Mouse (Mus musculus) cerebellum, adult 9-11 months (tissue): ENCODE data around the gene Sycp2.
A peak's percentile ranks its signal among the peaks of the same experiment; 100 is the strongest.
"Not testable (repeated sequence)": the region's sequence is repeated elsewhere in the genome, so short reads cannot be mapped to it uniquely, and the experiment has no call there.

ENCODE experiments used
- DNase-seq: peaks from one replicate; pipeline ENCODE4 v3.0.0; 2022

Sycp2 gene

DNA sequence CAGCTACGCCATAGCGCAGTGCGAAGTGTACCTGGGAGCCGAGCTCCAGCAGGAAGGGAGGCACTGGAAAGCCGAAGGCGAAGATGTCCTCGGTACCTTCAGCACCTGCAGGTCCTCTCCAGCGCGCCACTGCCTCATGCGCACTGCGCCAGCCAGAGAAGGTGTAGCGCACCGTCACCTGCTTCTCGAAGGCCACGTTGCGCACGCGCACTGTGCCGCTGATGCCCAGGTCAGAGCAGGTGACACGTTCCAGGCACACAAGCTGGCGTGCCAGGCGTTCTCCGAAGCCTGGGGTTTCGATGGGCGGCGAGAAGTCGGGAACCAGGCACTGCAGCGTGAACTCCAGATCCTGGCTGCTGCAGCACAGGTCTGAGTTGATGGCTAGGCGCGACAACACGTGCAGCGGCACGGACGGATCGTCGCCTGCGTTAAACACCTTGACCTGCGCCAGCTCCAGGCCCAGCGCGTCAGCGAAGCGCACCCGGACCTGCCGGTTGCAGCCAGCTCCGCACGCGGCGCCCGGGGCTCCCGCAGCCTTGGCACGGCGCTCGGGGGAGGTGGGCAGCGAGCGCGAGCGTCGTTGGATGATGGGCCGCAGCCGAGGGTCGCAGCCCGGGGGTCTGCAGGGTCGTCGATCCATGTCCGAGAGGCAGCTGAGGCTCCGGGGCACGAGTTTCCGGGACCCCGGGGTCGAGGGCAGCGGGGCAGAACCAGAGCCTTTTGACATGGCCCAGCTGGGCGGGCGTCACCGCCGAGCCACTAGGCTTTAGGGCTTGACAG is 6.2 kb upstream of the Sycp2 start:
- peak; percentile 52 for DNase-seq

DNA sequence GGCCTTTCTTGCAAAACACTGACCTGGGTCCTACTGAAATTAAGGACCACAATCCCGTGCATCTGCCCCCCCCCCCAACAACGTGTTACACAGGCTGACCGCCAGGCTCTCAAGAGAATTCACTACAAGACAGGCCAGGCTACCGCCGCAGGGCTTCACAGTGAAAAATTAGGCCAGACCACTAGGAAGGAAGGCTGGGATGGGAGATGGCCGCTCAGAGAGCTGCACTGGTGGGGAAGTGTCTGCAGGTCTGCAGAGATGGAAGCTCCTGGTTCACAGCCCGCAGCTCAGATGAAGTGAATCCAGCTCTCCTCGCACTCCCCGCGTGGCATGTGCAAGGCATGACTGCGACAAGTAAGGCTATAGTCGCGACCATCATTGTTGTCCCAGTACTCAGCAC is 5.6 kb upstream of the Sycp2 start:
- no peak for DNase-seq

DNA sequence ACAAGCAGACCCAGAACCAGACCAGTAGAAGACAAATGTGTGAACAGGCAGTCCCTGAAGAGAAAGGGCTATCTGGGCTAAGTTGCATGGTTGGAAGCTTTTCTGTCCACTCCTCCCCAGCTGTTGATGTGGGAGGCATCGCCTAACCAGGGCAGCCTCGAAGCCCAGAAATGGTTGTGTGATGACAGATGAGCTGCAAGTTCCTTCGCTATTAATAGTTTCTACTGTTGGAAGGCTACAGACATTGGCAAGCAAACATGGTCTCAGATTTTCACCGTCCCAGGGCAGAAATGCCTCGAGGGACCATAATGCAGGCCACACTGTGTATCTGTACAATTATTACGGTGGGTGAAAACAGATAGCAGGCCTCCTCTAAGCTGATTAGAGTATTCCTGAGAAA is 5.1 kb upstream of the Sycp2 start:
- DNase-seq: no peak

DNA sequence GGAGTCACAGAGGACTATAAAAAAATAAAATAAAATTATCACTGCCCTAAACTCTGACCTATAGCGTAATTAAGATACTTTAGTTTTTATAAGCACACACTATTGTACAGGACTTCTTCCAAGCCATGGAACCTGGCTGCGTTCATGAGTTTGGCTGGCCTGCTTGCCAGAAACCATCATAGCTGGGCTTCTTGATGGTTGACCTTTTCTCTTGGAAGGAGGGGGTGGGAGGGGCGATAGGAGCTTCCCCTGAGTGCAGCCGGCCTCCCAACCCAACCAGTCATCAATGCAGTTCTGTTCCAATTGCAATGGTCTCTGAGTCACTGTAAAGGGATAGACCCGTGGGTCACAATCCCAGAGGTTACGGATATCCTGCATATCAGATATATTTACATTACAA is 2.8 kb upstream of the Sycp2 start:
- DNase-seq: no peak

DNA sequence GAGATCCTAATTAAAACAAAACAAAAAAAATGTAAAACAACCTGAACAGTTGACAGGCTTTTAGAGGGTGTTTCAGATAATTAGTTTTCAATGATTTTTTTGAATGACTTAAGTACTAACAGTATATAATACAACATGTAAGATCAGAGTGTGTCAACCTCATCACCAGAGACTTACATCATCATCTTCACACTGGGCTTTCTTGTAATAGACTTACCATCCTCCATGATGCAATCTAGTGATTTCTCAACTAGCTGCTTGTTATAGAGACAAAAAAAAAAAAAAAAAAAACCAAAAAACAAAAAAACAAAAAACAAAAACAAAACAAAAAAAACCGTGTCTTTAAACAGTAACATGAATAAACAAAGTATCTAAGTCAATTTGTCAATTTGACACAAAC is 1.5 kb upstream of the Sycp2 start:
- DNase-seq: no peak

DNA sequence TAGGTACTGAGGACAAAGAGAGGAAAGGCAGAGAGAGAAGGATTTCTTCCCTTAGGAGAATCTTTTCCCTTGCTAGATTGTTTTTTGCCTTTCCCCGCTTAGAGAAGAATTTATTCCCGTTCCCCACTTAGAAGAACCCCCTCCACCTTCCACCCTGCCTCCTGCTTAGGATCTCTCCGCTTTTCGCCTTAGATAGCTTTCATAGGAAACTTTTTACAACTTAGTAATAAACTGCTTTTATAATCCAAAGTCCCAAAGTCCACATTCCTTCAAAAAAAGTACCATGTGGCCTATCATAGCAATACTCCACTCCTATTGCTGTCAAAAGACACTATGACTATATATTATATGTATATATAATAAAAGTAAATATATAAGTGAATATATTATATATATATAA is 64.9 kb downstream of the Sycp2 start:
- no peak for DNase-seq

DNA sequence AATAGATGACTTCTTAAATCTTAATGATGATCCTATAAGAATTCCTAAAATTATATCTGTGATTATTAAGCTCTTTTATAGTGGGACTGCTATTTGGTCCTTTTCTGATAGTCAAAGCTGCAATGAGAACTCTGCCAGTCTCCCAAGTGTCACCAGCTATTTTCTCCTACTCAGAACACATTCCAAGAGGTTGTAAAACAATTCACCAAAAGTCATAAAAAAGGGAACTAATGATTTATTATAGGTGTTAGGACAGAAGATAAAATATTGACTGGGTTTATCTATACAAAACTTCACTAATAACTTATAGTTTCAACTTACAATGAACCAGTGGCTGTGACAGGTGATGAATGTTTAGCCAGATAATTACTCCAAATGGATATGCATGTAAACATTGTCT is 65.4 kb downstream of the Sycp2 start:
- not testable (repeated sequence) for DNase-seq

DNA sequence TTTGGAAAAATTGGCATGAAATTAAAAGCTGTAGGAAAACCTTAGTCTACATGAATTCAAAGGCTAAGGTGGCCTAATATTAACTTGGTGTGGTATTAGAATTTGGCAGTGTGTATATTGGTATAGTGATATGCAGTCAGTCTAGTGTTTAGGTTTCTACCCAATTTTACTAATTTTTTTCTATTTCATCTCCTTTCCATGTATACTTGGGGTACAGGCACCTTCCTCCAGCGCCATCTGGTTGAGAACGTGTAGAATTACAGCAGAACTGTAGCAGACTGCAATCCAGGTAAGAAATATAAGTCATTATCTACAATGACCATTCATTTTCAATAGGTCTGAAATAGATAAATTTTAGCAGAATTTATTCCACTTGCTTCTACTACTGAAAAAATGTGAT is 68.4 kb downstream of the Sycp2 start:
- DNase-seq: no peak

DNA sequence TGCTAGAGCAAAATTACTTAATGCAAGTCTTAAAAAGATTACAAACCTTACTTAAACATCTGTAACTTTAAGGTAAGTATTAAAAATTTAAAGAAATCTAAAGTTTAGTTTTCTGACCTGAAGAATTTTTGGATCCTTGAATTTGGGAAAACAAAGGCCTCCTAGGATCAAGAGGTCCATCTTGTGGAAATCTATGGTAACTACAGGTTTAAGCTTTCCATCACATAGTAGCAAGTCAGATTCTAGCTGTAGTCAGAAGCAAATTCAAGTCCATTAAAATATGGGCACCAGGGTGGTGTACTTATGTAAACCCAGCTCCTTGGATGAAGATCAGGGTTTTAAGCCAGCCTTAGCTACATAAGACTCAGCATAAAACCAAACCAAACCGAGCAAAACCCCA is 69.6 kb downstream of the Sycp2 start:
- DNase-seq: no peak

DNA sequence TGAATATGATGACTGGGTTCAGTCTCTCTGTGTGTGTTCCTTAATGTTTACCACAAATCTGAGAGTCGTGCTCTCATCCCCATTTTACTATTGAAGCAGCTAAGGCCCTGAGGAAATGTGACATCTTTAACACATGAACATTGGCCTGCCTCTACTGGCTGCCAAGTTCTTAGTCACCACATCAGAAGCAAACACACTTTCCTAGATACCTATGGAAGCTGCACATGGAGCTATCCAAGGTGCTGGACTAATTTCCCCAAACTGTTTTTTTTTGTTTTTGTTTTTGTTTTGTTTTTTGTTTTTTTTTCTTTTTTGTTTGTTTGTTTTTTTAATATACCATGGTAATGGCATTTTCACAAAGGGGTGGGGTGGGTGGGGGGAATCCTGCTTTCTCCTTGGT is 77.5 kb downstream of the Sycp2 start:
- DNase-seq: no peak

DNA sequence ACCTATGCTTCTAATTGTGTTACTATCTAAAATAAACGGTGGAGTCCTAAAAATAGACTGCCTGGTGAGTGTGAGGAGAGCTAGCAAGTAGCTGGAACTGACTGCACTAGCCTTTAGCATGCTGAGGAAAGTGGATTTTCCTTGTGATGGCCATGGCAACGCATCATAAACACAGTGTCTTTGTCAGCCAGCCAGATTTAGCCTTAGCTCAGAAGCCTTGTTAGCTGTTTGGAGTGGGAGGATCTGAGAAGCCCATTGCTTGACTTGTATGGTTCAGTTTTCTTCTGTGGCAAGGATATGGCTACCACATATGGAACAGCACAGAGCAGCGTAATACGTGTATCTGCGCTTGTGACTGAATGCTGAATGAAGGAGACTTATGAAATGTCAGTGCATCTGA is 77.9 kb downstream of the Sycp2 start:
- DNase-seq: no peak

DNA sequence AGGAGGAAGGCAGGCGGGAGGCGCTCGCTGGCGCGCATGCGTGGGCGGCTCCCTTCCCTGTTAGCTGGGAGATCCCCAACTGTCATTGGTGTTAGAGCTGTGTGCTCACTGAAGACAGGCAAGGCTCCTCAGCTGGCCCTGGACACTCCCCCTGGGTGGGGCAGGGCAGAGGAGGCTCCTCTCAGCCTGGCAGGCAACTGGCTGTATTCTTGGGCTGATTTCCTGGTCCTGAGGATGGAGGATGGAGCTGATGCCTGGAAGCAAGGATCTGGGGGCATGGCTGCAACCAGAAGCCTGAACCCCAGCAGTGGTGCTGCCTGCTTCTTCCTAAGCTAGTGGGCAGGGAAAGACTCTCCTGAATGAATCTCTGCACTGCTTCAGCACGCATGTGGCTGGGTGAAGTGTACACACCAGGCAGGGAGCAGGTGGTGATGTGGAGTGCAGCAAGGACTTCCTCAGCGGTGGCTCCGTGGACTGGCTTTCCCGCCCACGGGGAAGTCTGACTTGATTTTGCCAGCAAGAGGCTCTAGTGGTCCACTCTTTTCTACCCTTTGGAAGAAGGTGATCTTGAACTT is 79.9 kb downstream of the Sycp2 start:
- peak; percentile 85 for DNase-seq

DNA sequence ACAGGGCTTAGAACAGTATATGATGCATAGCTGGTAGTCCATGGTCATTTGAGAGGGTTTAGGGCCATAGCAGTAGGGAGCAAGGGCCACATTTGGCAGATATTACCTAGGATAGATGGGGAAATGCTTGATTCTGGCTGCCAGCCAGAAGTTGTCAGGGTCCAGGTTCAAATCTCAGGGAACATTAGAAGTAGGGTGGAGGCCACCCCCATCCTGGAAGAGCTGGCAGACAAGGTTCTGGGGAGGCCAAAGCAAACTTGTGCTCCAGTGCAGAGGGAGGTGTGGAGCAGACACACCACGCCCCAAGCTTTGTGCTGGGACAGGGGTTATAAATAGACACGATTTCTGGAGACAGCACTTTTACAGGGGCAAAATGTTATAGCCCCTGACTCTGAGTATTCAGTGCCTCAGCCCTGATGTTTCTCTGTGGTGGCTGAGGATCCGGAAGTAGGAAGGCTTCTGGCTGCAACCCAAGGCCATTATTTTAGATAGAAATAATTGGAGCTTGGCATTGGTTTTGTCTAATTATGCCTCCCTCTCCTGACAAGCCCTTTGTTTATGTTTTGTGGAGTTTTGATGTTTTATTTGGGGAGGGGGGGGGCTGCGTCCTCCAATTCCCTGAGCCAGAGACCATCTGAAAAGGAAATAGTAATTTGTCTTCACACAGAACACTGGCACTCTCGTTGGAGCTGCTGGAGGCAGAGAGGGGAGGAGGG is 80.6 kb downstream of the Sycp2 start:
- peak; percentile 41 for DNase-seq

DNA sequence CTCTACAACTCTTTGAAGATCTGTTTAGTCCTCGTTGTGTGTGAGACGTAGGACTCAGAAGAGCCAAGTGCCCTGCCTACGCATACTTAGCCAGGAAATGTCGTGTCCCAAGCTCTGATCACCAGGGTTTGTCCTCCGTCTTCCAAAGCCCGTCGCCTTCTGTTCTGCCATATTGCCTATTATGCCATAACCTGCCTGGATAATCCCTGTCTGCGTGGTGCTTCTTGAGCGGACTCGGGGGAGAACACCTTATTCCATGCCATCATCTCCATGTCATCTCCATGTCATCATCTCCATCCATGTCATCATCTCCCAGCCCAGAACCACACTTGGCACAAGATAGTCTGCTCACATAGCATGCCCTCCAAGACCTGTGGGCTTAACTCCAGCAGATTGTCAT is 81.4 kb downstream of the Sycp2 start:
- DNase-seq: peak; percentile 13

DNA sequence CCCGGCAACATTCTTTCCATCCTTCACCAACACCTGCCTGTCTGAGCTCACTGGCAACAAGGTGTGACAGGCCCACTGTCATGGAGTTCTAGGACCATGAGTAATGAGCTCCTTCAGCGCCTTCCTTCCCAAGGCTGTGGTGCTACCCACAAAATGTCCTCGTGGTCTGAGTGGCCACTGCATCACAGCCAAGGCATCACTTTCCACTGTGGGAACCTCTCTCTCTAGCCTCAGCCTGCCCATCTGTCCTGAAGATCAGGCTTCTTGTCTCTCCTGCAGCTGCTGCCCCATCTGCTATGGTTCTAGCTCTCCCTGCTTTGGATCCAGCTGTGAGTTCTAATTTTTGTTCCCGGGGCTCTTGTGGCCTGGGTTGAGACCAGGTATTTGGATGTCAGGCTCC is 82.7 kb downstream of the Sycp2 start:
- DNase-seq: peak; percentile 7

DNA sequence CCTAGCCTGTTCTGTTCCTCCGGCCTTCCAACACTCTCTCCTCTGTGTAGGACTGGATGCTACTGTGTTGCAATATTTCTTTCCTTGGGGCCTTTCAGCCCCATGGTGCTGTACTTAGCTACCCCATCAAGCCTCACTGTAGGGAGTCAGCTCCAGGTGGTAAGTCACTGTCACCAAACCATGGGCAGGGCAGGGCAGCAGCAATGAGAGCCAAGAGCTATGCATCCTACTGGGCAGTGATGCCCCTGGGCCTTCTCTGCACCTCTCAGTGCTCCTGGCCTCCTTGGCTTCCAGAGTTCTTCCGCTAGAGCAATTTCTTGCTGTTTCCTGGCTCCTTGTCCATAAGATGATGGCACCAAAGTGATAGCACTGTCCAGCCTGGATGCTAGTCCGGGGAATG is 83.1 kb downstream of the Sycp2 start:
- peak; percentile 5 for DNase-seq

DNA sequence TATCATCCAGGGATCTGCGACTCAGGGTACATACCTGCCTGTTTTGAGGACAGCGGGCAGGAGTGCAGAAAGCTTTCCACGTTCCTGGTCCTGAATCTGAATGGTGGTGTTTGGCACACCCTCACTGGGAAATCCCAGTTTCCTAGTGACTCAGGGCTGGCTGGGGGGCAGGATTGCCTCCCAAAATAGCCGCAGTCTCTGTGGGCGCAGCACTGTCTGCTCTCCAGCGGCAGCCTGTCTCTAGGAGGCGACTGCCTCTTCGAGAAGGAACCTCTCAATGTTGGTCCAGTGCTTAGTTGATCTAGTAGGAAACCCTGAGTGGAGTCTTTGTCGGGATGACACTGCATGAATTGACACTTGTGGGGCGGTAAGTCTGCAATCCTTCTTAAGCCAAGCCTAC is 86.2 kb downstream of the Sycp2 start:
- DNase-seq: peak; percentile 10

DNA sequence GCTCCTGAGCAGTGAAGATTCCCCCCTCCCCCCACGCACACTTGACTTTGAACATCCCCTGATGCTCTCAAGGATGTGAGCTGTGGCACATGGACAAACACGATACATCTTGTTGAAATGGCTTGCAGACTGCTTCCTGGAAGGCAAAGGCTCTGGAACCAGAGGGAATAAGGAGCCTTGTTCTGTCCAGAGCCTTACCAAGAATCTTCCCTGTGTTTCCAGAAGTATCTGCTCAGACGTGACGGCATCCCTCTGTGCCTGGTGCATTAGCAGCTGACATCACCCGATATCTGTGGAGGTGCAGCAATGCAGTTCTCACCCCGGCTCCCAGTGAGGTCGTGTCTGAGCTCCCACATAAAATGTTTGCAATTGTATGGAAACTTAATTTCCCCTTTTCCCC is 87.7 kb downstream of the Sycp2 start:
- no peak for DNase-seq

DNA sequence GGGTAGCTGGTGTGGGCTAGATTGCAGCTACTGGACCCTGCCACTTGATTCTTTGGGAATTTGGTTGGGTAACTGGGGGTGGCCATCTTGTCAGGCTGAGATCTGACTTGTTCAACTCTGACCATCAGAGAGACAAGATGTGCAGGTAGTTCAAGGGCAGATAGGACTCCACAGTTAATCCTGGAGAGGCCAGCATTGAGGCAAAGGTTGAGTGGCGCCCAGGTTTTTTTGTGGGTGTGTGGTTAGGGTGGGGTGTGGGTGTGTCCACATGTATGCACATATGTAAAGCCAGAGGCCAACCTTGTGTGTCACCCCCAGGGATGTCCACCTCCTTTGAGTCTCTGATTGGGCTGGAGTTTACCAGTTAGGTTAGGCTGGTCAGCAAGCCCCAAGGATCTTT is 91.2 kb downstream of the Sycp2 start:
- DNase-seq: no peak

DNA sequence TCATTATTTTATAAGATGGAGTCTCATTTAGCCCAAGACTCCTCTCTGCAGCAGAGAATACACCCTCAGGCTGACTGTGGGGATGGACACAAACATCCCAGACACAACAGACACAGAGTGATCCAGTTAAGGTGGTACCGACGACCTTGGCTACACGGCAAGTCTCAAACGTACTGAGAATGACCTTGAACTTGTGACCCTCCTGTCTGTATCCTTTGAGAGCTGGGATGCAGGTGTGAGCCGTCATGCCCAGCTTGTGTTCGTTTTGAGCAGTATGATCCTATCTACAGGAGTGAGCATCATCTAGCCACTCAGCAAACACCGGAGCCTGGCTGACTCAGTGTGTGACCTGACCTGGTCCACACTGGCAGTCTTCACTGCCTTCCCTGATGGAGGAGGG is 93.9 kb downstream of the Sycp2 start:
- no peak for DNase-seq

DNA sequence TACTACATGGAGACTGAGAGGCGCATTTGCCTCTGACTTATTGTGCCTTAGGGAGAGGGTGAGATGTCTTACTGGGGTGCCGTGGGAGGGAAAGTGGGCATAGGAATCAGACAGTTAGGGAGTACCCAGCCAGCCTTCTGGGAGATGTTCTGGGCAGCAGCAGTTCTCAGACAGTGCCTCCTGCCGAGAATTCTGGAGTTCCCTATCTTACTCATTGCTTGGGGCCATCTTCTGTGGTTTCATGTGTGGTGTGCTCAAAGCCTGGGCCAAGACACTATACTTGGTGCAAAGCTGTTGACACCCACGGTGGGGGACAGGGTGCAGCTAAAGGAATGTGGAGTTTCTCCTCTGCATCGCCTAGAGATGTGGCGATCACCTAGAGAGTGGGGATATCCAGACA is 102.8 kb downstream of the Sycp2 start:
- no peak for DNase-seq

DNA sequence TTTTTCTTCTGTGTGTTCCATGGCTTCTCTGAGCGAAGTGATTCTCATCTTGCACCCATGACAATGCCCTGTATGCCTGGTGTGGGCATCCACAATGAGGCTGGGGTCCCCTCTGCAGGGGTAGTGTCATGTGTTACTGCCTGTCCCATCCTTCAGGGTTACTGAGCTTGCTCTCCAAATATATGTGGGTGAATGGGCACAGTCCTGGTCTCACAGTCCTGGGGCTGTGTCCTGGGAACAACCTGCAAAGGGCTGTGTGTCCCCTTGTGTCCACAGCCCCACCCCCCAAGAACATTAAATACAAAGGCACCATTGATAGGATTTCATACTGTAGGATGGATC is 103.3 kb downstream of the Sycp2 start:
- DNase-seq: no peak

DNA sequence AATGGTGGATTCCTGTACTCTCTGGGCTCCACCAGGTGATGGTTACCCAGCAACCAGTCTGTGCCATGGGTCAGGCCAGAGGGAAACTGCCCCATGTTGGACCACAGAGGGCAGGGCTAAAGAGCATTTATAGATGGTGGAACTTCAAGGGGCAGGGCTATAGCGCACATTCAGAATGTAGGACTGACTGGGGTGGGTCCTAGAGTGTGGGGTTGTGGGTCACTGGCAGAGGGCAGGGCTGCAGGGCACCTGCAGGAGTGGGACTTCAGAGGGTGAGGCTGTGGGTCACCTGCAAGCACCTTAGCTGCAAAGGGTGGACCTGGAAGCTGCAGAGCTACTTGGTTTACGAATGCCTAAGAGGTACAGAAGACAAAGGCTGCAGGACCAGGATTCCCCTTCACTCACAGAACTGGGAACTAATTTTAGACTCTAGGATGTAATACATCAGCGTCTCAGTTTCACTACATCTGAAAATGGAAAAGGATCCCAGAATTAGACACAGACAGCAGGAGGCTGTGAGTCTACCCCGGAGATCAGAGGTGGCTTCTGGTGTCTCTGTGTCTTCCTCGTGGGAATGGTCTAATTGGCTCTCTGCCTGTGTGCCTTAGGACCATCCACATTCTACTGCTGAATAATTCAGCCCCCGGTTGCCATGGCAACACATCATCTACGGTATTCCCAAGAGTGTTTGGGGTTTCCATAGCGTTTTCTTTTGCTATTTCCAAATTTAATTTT is 103.9 kb downstream of the Sycp2 start:
- DNase-seq: no peak
